8 mouse cellular contexts compared by ENCODE assay signal in the genomic region with DNA sequence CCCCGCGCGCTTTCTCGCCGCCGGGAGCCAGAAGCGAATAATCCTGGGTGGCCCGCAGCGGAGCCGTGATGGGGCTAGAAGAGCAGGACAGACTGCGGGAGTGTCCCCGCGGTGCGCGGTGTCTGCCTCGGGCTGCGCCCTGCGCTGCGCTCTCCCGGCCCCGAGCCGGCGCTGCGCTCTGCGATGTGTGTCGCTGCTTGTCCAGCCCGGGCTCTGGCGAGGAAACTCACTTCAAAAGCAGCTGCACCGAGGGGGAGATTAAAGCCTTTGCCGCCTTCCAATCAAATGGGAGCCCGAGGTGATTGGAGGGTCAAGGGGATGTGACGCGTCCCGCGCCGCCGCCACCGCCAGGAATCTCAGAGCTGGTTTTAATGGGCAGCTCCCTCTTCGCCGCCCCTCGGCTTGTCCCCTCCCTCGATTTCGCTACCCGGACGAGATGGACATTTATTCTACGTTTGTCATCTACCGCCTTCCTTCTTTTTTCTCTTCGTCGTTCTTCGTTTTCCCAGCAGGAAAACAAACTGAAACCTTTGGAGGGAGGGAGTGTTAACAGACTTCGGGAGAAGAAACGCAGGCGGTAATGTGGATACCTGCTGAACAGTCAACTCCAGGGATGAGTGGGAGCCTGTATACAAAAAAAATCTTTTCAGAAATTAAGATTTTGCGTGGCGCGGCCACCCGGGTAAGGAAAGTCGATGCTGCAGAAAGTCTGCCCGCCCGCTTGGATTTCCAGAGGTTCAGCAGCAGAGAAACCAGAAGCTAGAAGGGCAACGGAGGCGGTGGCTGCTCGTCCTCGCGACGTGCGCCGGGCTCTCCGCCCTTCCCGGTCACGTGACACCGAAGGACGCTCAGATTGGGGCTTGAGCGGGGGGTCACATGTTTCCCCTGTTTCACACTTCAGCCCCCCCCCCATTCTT. TPM values are rescaled to one million over a fixed set of nuclear protein-coding genes. Genes with fewer than 3 reads are reported as not detected.
DNase-seq lines count a peak whose midpoint lies in the region; ATAC-seq and TF ChIP-seq lines count a peak whose summit lies in the region.

No protein-coding gene starts in this region.

- peak overlapping the region; percentile 93 for H3K27ac ChIP-seq in forebrain, embryonic 13.5 days
- peak overlapping the region; percentile 78 for H3K27ac ChIP-seq in heart, postnatal 0 days (ENCODE audit: low read depth)
- H3K27ac ChIP-seq in neural tube, embryonic 15.5 days (replicated peaks) = peak overlapping the region; percentile 97

- TF ChIP-seq CTCF in heart, postnatal 0 days (IDR thresholded peaks at IDR 0.05; ENCODE audit: low read depth) = no peak; the same call in 1 of the 2 replicates

- DNase-seq in CD4-positive helper T cell, adult 2 months (ENCODE audit: low read depth, low spot score) = peak; percentile 26
- DNase-seq in brain, embryonic 18.5 days (ENCODE audit: low read depth, low spot score) = peak; percentile 90
- peak; percentile 94 for DNase-seq in heart, postnatal 0 days (ENCODE audit: low spot score)
- DNase-seq in layer of hippocampus, adult 18-20 months (ENCODE audit: low spot score in 2 of 2) = peak; percentile 87 to 93
- DNase-seq in lung, adult 18-20 months = peak; percentile 99
- peak; percentile 50 for DNase-seq in thymus, postnatal 14 days

- no peaks in the 10 kb centered on the region for H3K36me3 ChIP-seq in forebrain, embryonic 13.5 days (ENCODE audit: poor library complexity, severe bottlenecking)
- no peaks in the 10 kb centered on the region for H3K36me3 ChIP-seq in heart, postnatal 0 days (replicated peaks; ENCODE audit: control insufficient read depth, insufficient read depth, low read length)
- H3K36me3 ChIP-seq in neural tube, embryonic 15.5 days = no peaks in the 10 kb centered on the region

- H3K27me3 ChIP-seq in forebrain, embryonic 13.5 days = peaks cover 79% of the 10 kb centered on the region
- peaks cover 81% of the 10 kb centered on the region for H3K27me3 ChIP-seq in heart, postnatal 0 days (ENCODE audit: control insufficient read depth, insufficient read depth, low read length)
- peaks cover 12% of the 10 kb centered on the region for H3K27me3 ChIP-seq in neural tube, embryonic 15.5 days (replicated peaks)

- peaks cover 67% of the 10 kb centered on the region for H3K4me1 ChIP-seq in forebrain, embryonic 13.5 days
- H3K4me1 ChIP-seq in heart, postnatal 0 days (ENCODE audit: control insufficient read depth, insufficient read depth) = peaks cover 12% of the 10 kb centered on the region; the same call in 1 of the 2 replicates
- H3K4me1 ChIP-seq in neural tube, embryonic 15.5 days = peaks cover 72% of the 10 kb centered on the region

- WGBS in forebrain, embryonic 13.5 days = under 1% methylated on average over 53 of the region's 74 CpGs
- WGBS in heart, postnatal 0 days = under 1% methylated on average over 56 of the region's 74 CpGs
- under 1% methylated on average over 74 of the region's 74 CpGs for WGBS in neural tube, embryonic 15.5 days

- H3K4me2 ChIP-seq in forebrain, embryonic 13.5 days = peak overlapping the region; percentile 92
- H3K4me2 ChIP-seq in heart, postnatal 0 days (ENCODE audit: low read depth, low read length) = peak overlapping the region; percentile 86
- H3K4me2 ChIP-seq in neural tube, embryonic 15.5 days = peak overlapping the region; percentile 80

- peak; percentile 47; the same call in 1 of the 2 replicates for TF ChIP-seq EP300 in heart, postnatal 0 days (IDR thresholded peaks at IDR 0.05; ENCODE audit: low read depth)

- peak; percentile 77 for ATAC-seq in forebrain, embryonic 13.5 days
- peak; percentile 84 for ATAC-seq in heart, postnatal 0 days (ENCODE audit: insufficient read depth, low read depth)
- peak; percentile 89 for ATAC-seq in neural tube, embryonic 15.5 days (ENCODE audit: low FRiP score)

- peak overlapping the region; percentile 65 for H3K4me3 ChIP-seq in forebrain, embryonic 13.5 days
- peak overlapping the region; percentile 72 for H3K4me3 ChIP-seq in heart, postnatal 0 days (ENCODE audit: low read depth, low read length)
- peak overlapping the region; percentile 85 for H3K4me3 ChIP-seq in neural tube, embryonic 15.5 days (replicated peaks)

- peak overlapping the region; percentile 86 for H3K9ac ChIP-seq in forebrain, embryonic 13.5 days
- peak overlapping the region; percentile 57 for H3K9ac ChIP-seq in heart, postnatal 0 days (replicated peaks; ENCODE audit: low read depth, low read length)
- peak overlapping the region; percentile 83 for H3K9ac ChIP-seq in neural tube, embryonic 15.5 days (replicated peaks)

- H3K9me3 ChIP-seq in forebrain, embryonic 13.5 days (replicated peaks) = no peaks in the 10 kb centered on the region
- no peaks in the 10 kb centered on the region for H3K9me3 ChIP-seq in heart, postnatal 0 days (replicated peaks; ENCODE audit: control insufficient read depth, low read length)
- H3K9me3 ChIP-seq in neural tube, embryonic 15.5 days (replicated peaks) = no peaks in the 10 kb centered on the region

RNA-seq across cellular contexts. Expression of a gene that starts 1.5 kb away (rescaled TPM):
- polyA plus RNA-seq in forebrain, embryonic 13.5 days (2015; fragmentation: Nextera tagmentation; extraction: Ambion mirVana) = 6.1 and 7.7 TPM in 2 replicates
- total RNA-seq in heart, postnatal 0 days (2014; rRNA removed; ENCODE audit: low replicate concordance) = 1.8 and 3.5 TPM in 2 replicates
- polyA plus RNA-seq in heart, postnatal 0 days (2015; fragmentation: Nextera tagmentation; extraction: Ambion mirVana) = 0.61 and 0.84 TPM in 2 replicates
- 1 to 10 TPM; 3.6 to 4.1 TPM for total RNA-seq in layer of hippocampus, adult 18-20 months (2021)
- polyA plus RNA-seq in neural tube, embryonic 15.5 days (2015; fragmentation: Nextera tagmentation; extraction: Ambion mirVana) = 12.7 and 12.9 TPM in 2 replicates

RNA-seq across cellular contexts. Expression of a gene that starts 31.6 kb away (rescaled TPM):
- polyA plus RNA-seq in forebrain, embryonic 13.5 days (2015; fragmentation: Nextera tagmentation; extraction: Ambion mirVana) = not detected in 2 replicates
- 0.38 TPM in 1 of 2 replicates, not detected in the other for total RNA-seq in heart, postnatal 0 days (2014; rRNA removed; ENCODE audit: low replicate concordance)
- 0.54 and 0.82 TPM in 2 replicates for polyA plus RNA-seq in heart, postnatal 0 days (2015; fragmentation: Nextera tagmentation; extraction: Ambion mirVana)
- 1 to 10 TPM; 1.1 to 1.3 TPM for total RNA-seq in layer of hippocampus, adult 18-20 months (2021)
- polyA plus RNA-seq in neural tube, embryonic 15.5 days (2015; fragmentation: Nextera tagmentation; extraction: Ambion mirVana) = 0.49 and 0.68 TPM in 2 replicates

Comparison
In these comparisons a context has a peak if more than half of its experiments do, and no peak if none do; other contexts are left out.
1. Peak in every context shown above with its lines: DNase-seq, ATAC-seq, H3K4me3 ChIP-seq and H3K27ac ChIP-seq.
2. DNase-seq: peak in every context shown above with its lines; median percentile 99 in lung, adult 18-20 months; 94 in heart, postnatal 0 days; 90 in brain, embryonic 18.5 days; 90 in layer of hippocampus, adult 18-20 months; 50 in thymus, postnatal 14 days; 26 in CD4-positive helper T cell, adult 2 months.